Mouse (Mus musculus) hindbrain, embryonic 10.5 days (tissue): ENCODE measurements around the gene Arsg. TPM values are rescaled to one million over a fixed set of nuclear protein-coding genes. Genes with fewer than 3 reads are reported as not detected.

Source experiments
- DNase-seq: peaks from one replicate; pipeline ENCODE4 v3.0.0-alpha.2; 2017; ENCODE audit warnings: low spot score
- H3K27ac ChIP-seq: fragments of 300-500 bp; sonication (generic); 2 replicates; pipeline ENCODE4 v1.5.1; 2016; ENCODE audit warnings: mild to moderate bottlenecking, moderate library complexity
- H3K27me3 ChIP-seq: fragments of 300-500 bp; sonication (generic); 2 replicates; pipeline ENCODE4 v1.6.1; 2016; ENCODE audit warnings: mild to moderate bottlenecking; ENCODE audit not compliant: poor library complexity, insufficient read depth, severe bottlenecking
- H3K36me3 ChIP-seq: fragments of 300-500 bp; sonication (generic); 2 replicates; pipeline ENCODE4 v1.6.1; 2016; ENCODE audit warnings: mild to moderate bottlenecking, moderate library complexity
- H3K4me1 ChIP-seq: fragments of 300-500 bp; sonication (generic); replicated peaks from 2 replicates; pipeline ENCODE4 v1.6.1; 2016; ENCODE audit warnings: mild to moderate bottlenecking
- H3K4me3 ChIP-seq: fragments of 300-500 bp; sonication (generic); 2 replicates; pipeline ENCODE4 v1.5.1; 2016; ENCODE audit warnings: mild to moderate bottlenecking, moderate library complexity
- H3K9me3 ChIP-seq: fragments of 300-500 bp; sonication (generic); 2 replicates; pipeline ENCODE4 v1.6.1; 2016; ENCODE audit warnings: mild to moderate bottlenecking, moderate library complexity
- WGBS: fragments of 180-500 bp; shearing (Covaris S2); methylation state at CpG from one replicate; pipeline ENCODE4 v1.1.7; 2016; 5-methylcytosine and 5-hydroxymethylcytosine counted together
- polyA plus RNA-seq: library from polyadenylated mRNA; unstranded; fragments of >200 nt; fragmentation: Nextera tagmentation; extraction: Ambion mirVana; gene quantifications from 2 replicates; pipeline ENCODE4 v1.2.1, GENCODE M21; 2016

Arsg gene
- polyA plus RNA-seq, 1 experiment from 2014 or later = 3.8 TPM

GRCm38 (mm10) chr11:109472171-109472691 lies 943 bp upstream of the Arsg start:
- Histone ChIP-seq H3K4me3 (peak overlapping the region; percentile 86), H3K27me3 (peaks cover 13% of the 10 kb centered on the region), H3K27ac (peak overlapping the region; percentile 100), H3K36me3 (no peaks in the 10 kb centered on the region), H3K9me3 (no peaks in the 10 kb centered on the region), H3K4me1 (peaks cover 54% of the 10 kb centered on the region)
- under 1% methylated on average over 33 of the region's 33 CpGs for WGBS
- peak; percentile 67 for DNase-seq

GRCm38 (mm10) chr11:109472821-109473170 lies 378 bp upstream of the Arsg start:
- no peak for DNase-seq
- peaks cover 13% of the 10 kb centered on the region for H3K27me3 ChIP-seq
- H3K36me3 ChIP-seq = no peaks in the 10 kb centered on the region
- 0% methylated on average over 13 of the region's 13 CpGs for WGBS
- H3K4me1 ChIP-seq = peaks cover 60% of the 10 kb centered on the region
- H3K27ac ChIP-seq = peak overlapping the region; percentile 100
- H3K9me3 ChIP-seq = no peaks in the 10 kb centered on the region
- peak overlapping the region; percentile 86 for H3K4me3 ChIP-seq

GRCm38 (mm10) chr11:109474086-109474742 lies 1.0 kb downstream of the Arsg start:
- WGBS = 14% methylated on average over 14 of the region's 14 CpGs
- peaks cover 13% of the 10 kb centered on the region for H3K27me3 ChIP-seq
- DNase-seq = no peak
- H3K36me3 ChIP-seq = no peaks in the 10 kb centered on the region
- H3K27ac ChIP-seq = peak overlapping the region; percentile 100
- no peaks in the 10 kb centered on the region for H3K9me3 ChIP-seq
- peaks cover 66% of the 10 kb centered on the region for H3K4me1 ChIP-seq
- H3K4me3 ChIP-seq = peak overlapping the region; percentile 86

- no peak for DNase-seq
Observed at GRCm38 (mm10) chr11:109474836-109475235, 1.7 kb downstream of the Arsg start.

DNA sequence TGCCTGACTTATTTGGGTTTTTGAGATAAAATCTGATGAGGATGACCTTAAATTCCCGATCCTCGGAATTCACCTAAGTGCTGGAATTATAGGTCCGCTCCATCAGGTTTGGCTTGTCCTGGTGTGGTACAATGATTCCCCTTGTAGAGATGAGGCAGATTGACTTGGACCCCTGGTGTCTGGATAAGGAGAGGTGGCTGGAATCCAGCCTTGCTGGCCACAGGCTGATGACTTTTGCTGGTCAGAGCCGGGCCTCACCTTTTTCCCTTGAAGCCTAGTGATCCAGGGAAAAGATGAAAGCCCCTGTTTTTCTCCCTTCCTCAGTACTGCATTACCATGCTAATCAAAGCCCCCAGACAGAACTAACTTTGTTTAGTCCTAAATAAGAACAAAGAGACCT lies 2.5 kb downstream of the Arsg start:
- H3K4me3 ChIP-seq = no peak overlapping the region
- peak overlapping the region; percentile 100 for H3K27ac ChIP-seq
- H3K36me3 ChIP-seq = no peaks in the 10 kb centered on the region
- peaks cover 18% of the 10 kb centered on the region for H3K27me3 ChIP-seq
- 65% methylated on average over 4 of the region's 4 CpGs for WGBS
- no peak for DNase-seq
- no peaks in the 10 kb centered on the region for H3K9me3 ChIP-seq
- peaks cover 74% of the 10 kb centered on the region for H3K4me1 ChIP-seq

More at GRCm38 (mm10) chr11:109474836-109475235, 1.7 kb downstream of the Arsg start:
- Histone ChIP-seq H3K27ac (peak overlapping the region; percentile 100; the same call in 1 of the 2 replicates), H3K4me1 (peaks cover 71% of the 10 kb centered on the region), H3K36me3 (no peaks in the 10 kb centered on the region), H3K9me3 (no peaks in the 10 kb centered on the region), H3K27me3 (peaks cover 13% of the 10 kb centered on the region), H3K4me3 (no peak overlapping the region)
- WGBS = 81% methylated on average over 13 of the region's 13 CpGs

GRCm38 (mm10) chr11:109476241-109476640 lies 3.1 kb downstream of the Arsg start:
- DNase-seq = peak; percentile 56
- no peaks in the 10 kb centered on the region for H3K9me3 ChIP-seq

GRCm38 (mm10) chr11:109476653-109477052 lies 3.5 kb downstream of the Arsg start:
- Histone ChIP-seq H3K36me3 (no peaks in the 10 kb centered on the region), H3K4me3 (no peak overlapping the region), H3K9me3 (no peaks in the 10 kb centered on the region), H3K4me1 (peaks cover 66% of the 10 kb centered on the region), H3K27me3 (peaks cover 11% of the 10 kb centered on the region), H3K27ac (peak overlapping the region; percentile 100)
- 34% methylated on average over 6 of the region's 6 CpGs for WGBS
- no peak for DNase-seq

More at GRCm38 (mm10) chr11:109476241-109476640, 3.1 kb downstream of the Arsg start:
- Histone ChIP-seq H3K4me3 (no peak overlapping the region), H3K27me3 (peaks cover 13% of the 10 kb centered on the region), H3K36me3 (no peaks in the 10 kb centered on the region), H3K27ac (peak overlapping the region; percentile 100), H3K4me1 (peaks cover 70% of the 10 kb centered on the region)
- 20% methylated on average over 2 of the region's 2 CpGs for WGBS

DNA sequence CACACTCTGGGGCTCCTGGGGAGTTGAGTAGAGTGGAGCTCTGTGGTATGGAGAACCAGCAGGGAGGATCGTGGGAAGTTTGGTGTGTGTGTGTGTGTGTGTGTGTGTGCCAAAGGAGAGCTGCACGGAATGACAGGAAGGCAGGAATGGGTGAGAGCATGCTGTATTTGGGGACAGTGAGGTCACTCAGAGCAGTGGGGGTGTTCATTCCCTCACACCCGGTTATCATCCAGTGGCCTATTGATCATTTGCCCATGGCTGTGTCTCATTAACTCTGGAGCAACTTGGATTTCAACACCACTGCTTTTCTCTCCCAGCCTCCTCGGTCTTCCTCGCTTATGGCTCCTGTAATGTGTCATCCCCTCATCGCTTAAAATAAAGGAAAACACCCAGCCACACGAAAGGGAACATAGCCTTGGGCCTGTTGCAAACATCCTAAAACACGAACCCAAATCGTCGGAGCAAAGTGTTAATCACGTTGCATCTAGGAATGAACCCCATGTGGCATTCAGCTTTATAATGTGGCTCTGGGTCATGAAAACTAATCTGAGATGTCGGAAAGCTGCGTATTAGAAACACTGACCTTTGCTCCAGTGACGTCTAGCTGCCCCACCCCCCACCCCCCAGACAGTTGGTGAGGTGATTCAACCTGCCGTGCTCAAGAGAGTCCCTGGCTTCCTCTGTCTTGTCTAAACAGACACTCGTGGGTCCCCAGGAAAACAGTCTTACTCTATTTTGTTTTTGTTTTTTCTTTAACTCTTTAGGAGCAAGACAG lies 4.6 kb downstream of the Arsg start:
- 45% methylated on average over 16 of the region's 16 CpGs for WGBS
- no peak for DNase-seq

DNA sequence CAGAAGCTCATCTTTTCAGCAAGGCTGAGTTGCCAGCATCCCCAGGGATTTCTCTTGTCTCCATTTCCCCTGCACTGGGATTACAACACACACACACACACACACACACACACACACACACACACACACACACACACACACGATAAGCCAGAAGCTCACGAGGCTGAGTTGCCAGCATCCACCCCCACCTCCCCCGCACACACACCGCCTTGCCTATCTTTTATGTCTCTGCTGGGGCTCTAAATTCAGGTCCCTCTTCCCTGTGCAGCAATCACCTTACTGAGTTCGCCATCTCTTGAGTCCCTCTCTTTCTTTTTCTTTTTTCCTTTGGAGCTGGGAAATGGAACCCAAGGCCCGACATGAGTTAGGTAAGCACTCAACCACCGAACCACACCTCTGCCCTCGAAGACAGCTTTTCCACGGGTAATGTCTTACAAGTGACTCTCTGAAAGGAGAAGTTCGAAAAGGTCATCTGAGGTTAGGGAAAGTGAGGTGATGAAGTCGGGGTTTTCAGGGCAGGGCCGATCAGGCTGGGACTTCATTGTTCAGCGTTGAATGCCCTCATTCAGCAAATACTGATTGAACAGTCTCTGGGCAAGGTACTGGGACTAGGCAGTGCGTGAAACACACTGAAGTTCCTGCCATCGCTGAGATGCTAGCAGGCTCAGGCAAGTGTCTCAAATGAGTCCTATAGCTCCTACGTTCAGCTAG lies 6.6 kb downstream of the Arsg start:
- DNase-seq = no peak
- Histone ChIP-seq H3K4me1 (peaks cover 48% of the 10 kb centered on the region), H3K27me3 (peaks cover 11% of the 10 kb centered on the region), H3K9me3 (no peaks in the 10 kb centered on the region), H3K36me3 (no peaks in the 10 kb centered on the region), H3K27ac (0 out of 2 replicates have a peak overlapping the region, but pooled peaks have one; percentile 5), H3K4me3 (no peak overlapping the region)
- 43% methylated on average over 16 of the region's 16 CpGs for WGBS

More for the DNA sequence above, 4.6 kb downstream of the Arsg start:
- H3K27me3 ChIP-seq = peaks cover 11% of the 10 kb centered on the region
- H3K4me1 ChIP-seq = peaks cover 58% of the 10 kb centered on the region
- H3K27ac ChIP-seq = peak overlapping the region; percentile 100
- H3K4me3 ChIP-seq = no peak overlapping the region
- H3K9me3 ChIP-seq = no peaks in the 10 kb centered on the region
- no peaks in the 10 kb centered on the region for H3K36me3 ChIP-seq

- 79% methylated on average over 8 of the region's 8 CpGs for WGBS
- Histone ChIP-seq H3K36me3 (no peaks in the 10 kb centered on the region), H3K27ac (no peak overlapping the region), H3K27me3 (peaks cover 7% of the 10 kb centered on the region; the same call in 1 of the 2 replicates), H3K4me3 (no peak overlapping the region), H3K4me1 (peaks cover 41% of the 10 kb centered on the region), H3K9me3 (no peaks in the 10 kb centered on the region)
- DNase-seq = no peak
Observed at GRCm38 (mm10) chr11:109480440-109480839, 7.3 kb downstream of the Arsg start.

- 0 out of 2 replicates have a peak, but pooled peaks cover 5% of the 10 kb centered on the region for H3K4me1 ChIP-seq
- no peak overlapping the region for H3K4me3 ChIP-seq
- WGBS = 77% methylated on average over 15 of the region's 15 CpGs
- H3K9me3 ChIP-seq = no peaks in the 10 kb centered on the region
- peaks cover 3% of the 10 kb centered on the region; the same call in 1 of the 2 replicates for H3K27me3 ChIP-seq
- no peaks in the 10 kb centered on the region for H3K36me3 ChIP-seq
- 0 out of 2 replicates have a peak overlapping the region, but pooled peaks have one; percentile 4 for H3K27ac ChIP-seq
- DNase-seq = no peak
Observed at GRCm38 (mm10) chr11:109485398-109486045, 12.3 kb downstream of the Arsg start.

GRCm38 (mm10) chr11:109487111-109487510 lies 13.9 kb downstream of the Arsg start:
- H3K36me3 ChIP-seq = no peaks in the 10 kb centered on the region
- no peaks in the 10 kb centered on the region for H3K9me3 ChIP-seq
- 62% methylated on average over 1 of the region's 1 CpGs for WGBS
- H3K27ac ChIP-seq = no peak overlapping the region
- no peak overlapping the region for H3K4me3 ChIP-seq
- H3K4me1 ChIP-seq = 0 out of 2 replicates have a peak, but pooled peaks cover 5% of the 10 kb centered on the region
- H3K27me3 ChIP-seq = peaks cover 4% of the 10 kb centered on the region; the same call in 1 of the 2 replicates
- no peak for DNase-seq
